Mouse (Mus musculus) ES-Bruce4 (cell line): ENCODE measurements around the gene Glmp.
"Not testable (repeated sequence)": the region's sequence is repeated elsewhere in the genome, so short reads cannot be mapped to it uniquely, and the experiment has no call there.

ENCODE experiments used
- CTCF ChIP-seq: IDR thresholded peaks from one replicate; pipeline ENCODE4 v1.8.1; 2011; ENCODE audit warnings: low read depth, low read length
- EP300 ChIP-seq: IDR thresholded peaks from 2 replicates; pipeline ENCODE4 v1.6.1; 2011; ENCODE audit warnings: low read depth, low read length; ENCODE audit not compliant: insufficient read depth
- POLR2A ChIP-seq: IDR thresholded peaks from one replicate; pipeline ENCODE4 v1.8.1; 2011; ENCODE audit warnings: low read length; ENCODE audit not compliant: insufficient read depth

DNA sequence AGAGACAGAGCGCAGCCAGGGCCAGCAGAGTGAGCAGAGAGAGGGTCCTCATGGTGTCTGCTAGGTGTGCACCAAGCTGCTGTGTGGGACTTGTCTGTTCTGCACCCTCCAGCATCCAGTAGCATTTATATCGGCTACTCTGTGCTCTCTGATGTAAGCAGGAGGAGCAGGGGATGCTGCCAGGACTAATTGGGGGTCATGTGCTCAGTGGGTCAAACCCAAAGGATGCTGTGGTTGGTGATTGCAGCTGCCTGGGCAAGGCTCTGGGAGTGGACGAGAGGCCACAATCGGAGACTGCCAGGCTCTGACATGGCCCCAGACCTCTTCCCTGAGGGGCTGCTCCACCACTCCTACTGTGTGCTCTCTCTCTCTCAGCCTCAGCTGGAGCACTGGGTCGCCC lies 53.8 kb downstream of the Glmp start, which contains the start of gene Bglap2:
- not testable (repeated sequence) for TF ChIP-seq EP300, POLR2A, CTCF
